Mouse (Mus musculus) liver, postnatal 0 days (tissue): ENCODE measurements at regions not wholly inside any gene's neighbourhood (a gene's known extent, or its start where the extent isn't known, plus 50 kb on each side); places are given as distances from the start of the nearest gene placed in this dataset.

Source experiments
- ATAC-seq: fragments of 200-750 bp; cut with Nextera tagmentation; 2 replicates; pipeline ENCODE4 v1.8.0; 2017; ENCODE audit warnings: mild to moderate bottlenecking, moderate library complexity
- DNase-seq: peaks from one replicate; pipeline ENCODE4 v3.0.0-alpha.2; 2016
- H3K27ac ChIP-seq: fragments of 300-500 bp; sonication (generic); 2 replicates; pipeline ENCODE4 v1.5.1; 2014; ENCODE audit warnings: antibody characterized with exemption, moderate library complexity, mild to moderate bottlenecking, low read depth
- H3K27me3 ChIP-seq: fragments of 300-500 bp; sonication (generic); 2 replicates; pipeline ENCODE4 v1.6.1; 2014; ENCODE audit warnings: low read length, control low read depth, mixed read lengths; ENCODE audit not compliant: insufficient read depth
- H3K36me3 ChIP-seq: fragments of 300-500 bp; sonication (generic); replicated peaks from 2 replicates; pipeline ENCODE4 v1.6.1; 2014; ENCODE audit warnings: mild to moderate bottlenecking, control low read depth, low read length, moderate library complexity, mixed read lengths; ENCODE audit not compliant: insufficient read depth
- H3K4me1 ChIP-seq: fragments of 300-500 bp; sonication (generic); 2 replicates; pipeline ENCODE4 v1.6.1; 2014; ENCODE audit warnings: antibody characterized with exemption, mild to moderate bottlenecking, control low read depth; ENCODE audit not compliant: insufficient read depth
- H3K4me2 ChIP-seq: fragments of 300-500 bp; sonication (generic); 2 replicates; pipeline ENCODE4 v1.6.1; 2014; ENCODE audit warnings: low read depth, mild to moderate bottlenecking, low read length, moderate library complexity, mixed read lengths
- H3K4me3 ChIP-seq: fragments of 300-500 bp; sonication (generic); 2 replicates; pipeline ENCODE4 v1.5.1; 2014; ENCODE audit warnings: low read depth, low read length
- H3K9ac ChIP-seq: fragments of 300-500 bp; sonication (generic); replicated peaks from 2 replicates; pipeline ENCODE4 v1.6.1; 2014; ENCODE audit warnings: mild to moderate bottlenecking, moderate library complexity
- H3K9me3 ChIP-seq: fragments of 300-500 bp; sonication (generic); 2 replicates; pipeline ENCODE4 v1.6.1; 2016; ENCODE audit warnings: mild to moderate bottlenecking, control low read depth, low read length, mixed read lengths
- CTCF ChIP-seq: sonication (generic); IDR thresholded peaks from 2 replicates; pipeline ENCODE4 v1.5.1; 2016; ENCODE audit warnings: antibody characterized with exemption, low read depth
- EP300 ChIP-seq: IDR thresholded peaks from 2 replicates; pipeline ENCODE4 v1.6.1; 2016; ENCODE audit warnings: antibody characterized with exemption, low read depth, mild to moderate bottlenecking
- WGBS: fragments of 180-500 bp; shearing (Covaris S2); extraction: QIAGEN DNeasy Blood & Tissue Kit; methylation state at CpG from one replicate; pipeline ENCODE4 v1.1.7; 2014; ENCODE audit not compliant: insufficient replicate concordance; 5-methylcytosine and 5-hydroxymethylcytosine counted together

DNA sequence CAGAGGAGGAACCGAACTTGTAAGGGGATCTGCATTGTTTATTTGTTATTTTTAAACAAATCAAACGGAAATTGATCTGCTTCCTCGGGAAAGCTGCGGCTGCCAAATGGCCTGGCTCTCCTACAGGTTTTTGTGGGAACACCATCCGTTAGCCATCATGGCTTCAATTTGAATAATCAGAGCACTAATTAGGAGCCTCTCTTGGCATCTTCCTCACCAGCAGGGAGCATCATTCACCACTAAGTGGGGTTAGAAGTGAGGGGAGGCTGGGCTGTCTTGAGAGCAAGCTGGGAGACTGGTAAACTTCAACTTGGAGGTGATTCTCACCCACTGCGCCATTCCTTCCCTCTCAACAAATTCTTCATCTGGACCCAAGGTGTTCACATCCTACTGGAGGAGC lies 60.2 kb upstream of the Xylt1 start:
- Histone ChIP-seq H3K36me3 (no peaks in the 10 kb centered on the region), H3K4me2 (no peak overlapping the region), H3K9me3 (no peaks in the 10 kb centered on the region), H3K27ac (no peak overlapping the region), H3K4me3 (no peak overlapping the region), H3K4me1 (no peaks in the 10 kb centered on the region), H3K9ac (no peak overlapping the region), H3K27me3 (0 out of 2 replicates have a peak, but pooled peaks cover 2% of the 10 kb centered on the region)
- DNase-seq (no peak), ATAC-seq (no peak)
- 42% methylated on average over 6 of the region's 6 CpGs for WGBS
- TF ChIP-seq CTCF (0 out of 2 replicates have a peak, but pooled peaks have one; percentile 4), EP300 (no peak)
